Mouse (Mus musculus): ENCODE data around the gene Stx8.
A peak's percentile ranks its signal among the peaks of the same experiment; 100 is the strongest.

GRCm38 (mm10) chr11:68004191-68004590, 38.2 kb downstream of the Stx8 start:
- TF ChIP-seq CTCF (IDR thresholded peaks at IDR 0.05; ENCODE audit: borderline replicate concordance, insufficient read depth, low read length) (peak; percentile 85), POLR2A (IDR thresholded peaks at IDR 0.05; ENCODE audit: low read depth, low read length) (no peak)
